Mouse (Mus musculus): ENCODE measurements around the gene Fbxw8.

- TF ChIP-seq CTCF (IDR thresholded peaks at IDR 0.05; ENCODE audit: extremely low read depth, insufficient read depth, insufficient read length, insufficient replicate concordance) (no peak), POLR2A (IDR thresholded peaks at IDR 0.05; ENCODE audit: low read depth, low read length) (no peak)
Observed at GRCm38 (mm10) chr5:118113043-118113442, 42.2 kb downstream of the Fbxw8 start.
